Mouse (Mus musculus): ENCODE results near the gene BC030867.

DNA sequence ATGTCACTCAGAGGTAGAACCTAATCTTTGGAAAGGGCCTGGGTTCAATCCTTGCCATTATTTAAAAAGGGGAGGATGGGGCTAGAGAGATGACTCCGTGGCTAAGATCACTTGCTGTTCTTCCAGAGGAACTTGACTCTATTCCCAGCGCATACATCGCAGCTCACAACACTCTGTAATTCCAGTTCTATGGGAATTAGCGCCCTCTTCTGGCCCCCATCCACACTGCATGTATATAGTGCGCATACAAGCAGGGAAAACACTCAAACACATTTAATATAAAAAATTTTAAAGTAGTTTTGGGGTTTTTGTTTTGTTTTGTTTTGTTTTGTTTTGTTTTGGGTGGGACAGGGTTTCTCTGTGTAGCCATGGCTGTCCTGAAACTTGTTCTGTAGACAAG lies 6.8 kb upstream of the BC030867 start:
- TF ChIP-seq CTCF (IDR thresholded peaks at IDR 0.05; ENCODE audit: insufficient read depth, low read length) (no peak), POLR2A (IDR thresholded peaks at IDR 0.05; ENCODE audit: borderline replicate concordance, extremely low read depth, low read depth, low read length) (no peak)

Measured in lung, adult 2 months (tissue).